Mouse (Mus musculus) ES-Bruce4 (cell line): ENCODE data around the gene Ret.

Experiments
- CTCF ChIP-seq: IDR thresholded peaks from one replicate; pipeline ENCODE4 v1.8.1; 2011; ENCODE audit warnings: low read depth, low read length
- POLR2A ChIP-seq: IDR thresholded peaks from one replicate; pipeline ENCODE4 v1.8.1; 2011; ENCODE audit warnings: low read length; ENCODE audit not compliant: insufficient read depth

- TF ChIP-seq CTCF (no peak), POLR2A (no peak)
Observed at GRCm38 (mm10) chr6:118127198-118127597, 70.3 kb downstream of the Ret start.
